22 mouse cellular contexts compared by ENCODE assay signal in genomic region chr5:115611566-115611965, GRCm38 (mm10). TPM values are rescaled to one million over a fixed set of nuclear protein-coding genes. Genes with fewer than 3 reads are reported as not detected.
DNase-seq lines count a peak whose midpoint lies in the region; ATAC-seq lines count a peak whose summit lies in the region.
"Had no signal": no experiment of that assay in that cellular context is flagged by ENCODE, and none has a peak within 500 bp of the region (broad histone marks: within the 10 kb centered on the region; RNA-seq: fewer than 3 reads in every experiment).

No protein-coding gene starts in this region.

- H3K9me3 ChIP-seq in limb, embryonic 15.5 days, result no peaks in the 10 kb centered on the region
- no peaks in the 10 kb centered on the region for H3K9me3 ChIP-seq in limb, embryonic 10.5 days (replicated peaks)
- no peaks in the 10 kb centered on the region for H3K9me3 ChIP-seq in liver, embryonic 13.5 days (replicated peaks)
- H3K9me3 ChIP-seq: embryonic facial prominence, embryonic 15.5 days; forebrain, embryonic 10.5 days; intestine, embryonic 15.5 days; midbrain, embryonic 13.5 days had no signal

- no peaks in the 10 kb centered on the region for H3K4me1 ChIP-seq in limb, embryonic 15.5 days
- no peaks in the 10 kb centered on the region for H3K4me1 ChIP-seq in limb, embryonic 10.5 days
- H3K4me1 ChIP-seq in liver, embryonic 13.5 days (replicated peaks), result peaks cover 20% of the 10 kb centered on the region
- H3K4me1 ChIP-seq: embryonic facial prominence, embryonic 15.5 days; forebrain, embryonic 10.5 days; intestine, embryonic 15.5 days; midbrain, embryonic 13.5 days had no signal

- no peak overlapping the region for H3K27ac ChIP-seq in limb, embryonic 15.5 days
- H3K27ac ChIP-seq in limb, embryonic 10.5 days, result no peak overlapping the region
- peak overlapping the region; percentile 63 for H3K27ac ChIP-seq in liver, embryonic 13.5 days
- H3K27ac ChIP-seq: embryonic facial prominence, embryonic 15.5 days; forebrain, embryonic 10.5 days; heart, adult 2 months; intestine, embryonic 15.5 days; macrophage; midbrain, embryonic 13.5 days had no signal

- 0 out of 2 replicates have a peak, but pooled peaks have one; percentile 36 for ATAC-seq in limb, embryonic 15.5 days (ENCODE audit: insufficient number of reproducible peaks, low FRiP score, low TSS enrichment, low read depth)
- ATAC-seq in liver, embryonic 13.5 days (ENCODE audit: low read depth), result peak; percentile 79
- peak; percentile 53 for ATAC-seq in megakaryocyte-erythroid progenitor cell, adult 5-6 weeks (replicated peaks; ENCODE audit: low FRiP score, low TSS enrichment, poor library complexity, severe bottlenecking)
- ATAC-seq: forebrain, embryonic 16.5 days; hindbrain, embryonic 16.5 days; intestine, embryonic 15.5 days; lung, postnatal 0 days; midbrain, embryonic 13.5 days had no signal

- no peak overlapping the region for H3K9ac ChIP-seq in limb, embryonic 15.5 days
- peak overlapping the region; percentile 42; the same call in 1 of the 2 replicates for H3K9ac ChIP-seq in liver, embryonic 13.5 days
- H3K9ac ChIP-seq: embryonic facial prominence, embryonic 15.5 days; intestine, embryonic 15.5 days; midbrain, embryonic 13.5 days had no signal

- DNase-seq in adrenal gland, adult 2 months, result peak; percentile 58
- DNase-seq in adrenal gland, postnatal 10 days, result no peak
- DNase-seq in limb, embryonic 10.5 days (ENCODE audit: low spot score), result no peak
- peak; percentile 31 for DNase-seq in liver, embryonic 13.5 days
- DNase-seq in cerebellum, adult 9-10 months, result no peak
- no peak for DNase-seq in urinary bladder, adult 18-20 months (ENCODE audit: low spot score in 2 of 2)
- DNase-seq: cerebellum, adult 9-11 months; gastrocnemius, postnatal 36 days; heart, adult 2 months; kidney, postnatal 25 days; right cerebral cortex, postnatal 14 days; spleen, adult 18-20 months had no signal

- no peak overlapping the region for H3K4me3 ChIP-seq in limb, embryonic 15.5 days
- H3K4me3 ChIP-seq in limb, embryonic 10.5 days, result no peak overlapping the region
- no peak overlapping the region for H3K4me3 ChIP-seq in liver, embryonic 13.5 days (replicated peaks)
- H3K4me3 ChIP-seq: embryonic facial prominence, embryonic 15.5 days; forebrain, embryonic 10.5 days; heart, adult 2 months; intestine, embryonic 15.5 days; midbrain, embryonic 13.5 days had no signal

- no peaks in the 10 kb centered on the region for H3K27me3 ChIP-seq in limb, embryonic 15.5 days
- no peaks in the 10 kb centered on the region for H3K27me3 ChIP-seq in limb, embryonic 10.5 days (ENCODE audit: low read depth, poor library complexity, severe bottlenecking)
- no peaks in the 10 kb centered on the region for H3K27me3 ChIP-seq in liver, embryonic 13.5 days
- H3K27me3 ChIP-seq: embryonic facial prominence, embryonic 15.5 days; intestine, embryonic 15.5 days; midbrain, embryonic 13.5 days had no signal

- H3K4me2 ChIP-seq in limb, embryonic 15.5 days, result no peak overlapping the region
- H3K4me2 ChIP-seq in liver, embryonic 13.5 days, result no peak overlapping the region
- H3K4me2 ChIP-seq: embryonic facial prominence, embryonic 15.5 days; intestine, embryonic 15.5 days; midbrain, embryonic 13.5 days had no signal

- H3K36me3 ChIP-seq in limb, embryonic 15.5 days, result peaks cover 96% of the 10 kb centered on the region
- H3K36me3 ChIP-seq in limb, embryonic 10.5 days, result peaks cover 100% of the 10 kb centered on the region
- H3K36me3 ChIP-seq in liver, embryonic 13.5 days, result peaks cover 93% of the 10 kb centered on the region

- WGBS in limb, embryonic 15.5 days, result 92% methylated on average over 11 of the region's 11 CpGs
- WGBS in limb, embryonic 10.5 days, result 95% methylated on average over 11 of the region's 11 CpGs
- 57% methylated on average over 11 of the region's 11 CpGs for WGBS in liver, embryonic 13.5 days (ENCODE audit: insufficient replicate concordance)

RNA-seq across cellular contexts. Expression of gene Rab35, which starts 20.1 kb away (rescaled TPM):
- 10 to 100 TPM; 64.2 to 66.2 TPM for total RNA-seq in adrenal gland, adult 2 months (2021)
- polyA plus RNA-seq in adrenal gland, adult 2 months (2012; rRNA removed), result 65.8 and 73.8 TPM in 2 replicates
- 10 to 100 TPM; 54.0 to 57.2 TPM for total RNA-seq in adrenal gland, postnatal 10 days (2021)
- 15.1 and 17.0 TPM in 2 replicates for polyA plus RNA-seq in limb, embryonic 15.5 days (2015; fragmentation: Nextera tagmentation; extraction: Ambion mirVana)
- polyA plus RNA-seq in limb, embryonic 10.5 days (2016; fragmentation: Nextera tagmentation; extraction: Ambion mirVana), result 14.9 and 15.4 TPM in 2 replicates
- polyA plus RNA-seq in liver, embryonic 13.5 days (2015; fragmentation: Nextera tagmentation; extraction: Ambion mirVana), result 14.7 and 16.7 TPM in 2 replicates
- 51.4 and 53.5 TPM in 2 replicates for total RNA-seq in megakaryocyte-erythroid progenitor cell, adult 5-6 weeks (2014; fragmentation: Nextera tagmentation)
- total RNA-seq in megakaryocyte-erythroid progenitor cell, adult 5-6 weeks (2017), result 34.2 and 36.4 TPM in 2 replicates

RNA-seq across cellular contexts. Expression of gene Gcn1l1, which starts 46.5 kb away (rescaled TPM):
- 10 to 100 TPM; 48.6 to 51.1 TPM for total RNA-seq in adrenal gland, adult 2 months (2021)
- 41.2 and 49.4 TPM in 2 replicates for polyA plus RNA-seq in adrenal gland, adult 2 months (2012; rRNA removed)
- 10 to 100 TPM; 52.4 to 63.2 TPM for total RNA-seq in adrenal gland, postnatal 10 days (2021)
- 32.9 and 36.3 TPM in 2 replicates for polyA plus RNA-seq in limb, embryonic 15.5 days (2015; fragmentation: Nextera tagmentation; extraction: Ambion mirVana)
- polyA plus RNA-seq in limb, embryonic 10.5 days (2016; fragmentation: Nextera tagmentation; extraction: Ambion mirVana), result 63.3 and 63.8 TPM in 2 replicates
- polyA plus RNA-seq in liver, embryonic 13.5 days (2015; fragmentation: Nextera tagmentation; extraction: Ambion mirVana), result 18.7 and 19.3 TPM in 2 replicates
- 66.1 and 67.0 TPM in 2 replicates for total RNA-seq in megakaryocyte-erythroid progenitor cell, adult 5-6 weeks (2014; fragmentation: Nextera tagmentation)
- total RNA-seq in megakaryocyte-erythroid progenitor cell, adult 5-6 weeks (2017), result 31.2 and 54.2 TPM in 2 replicates

RNA-seq across cellular contexts. Expression of gene Rplp0, which starts 52.3 kb away (rescaled TPM):
- total RNA-seq in adrenal gland, adult 2 months (2021), result 100 to 1,000 TPM; 758 to 884 TPM
- polyA plus RNA-seq in adrenal gland, adult 2 months (2012; rRNA removed), result 1,163 and 1,198 TPM in 2 replicates
- total RNA-seq in adrenal gland, postnatal 10 days (2021), result 100 to 1,000 TPM; 933 to 968 TPM
- 1,505 and 1,752 TPM in 2 replicates for polyA plus RNA-seq in limb, embryonic 15.5 days (2015; fragmentation: Nextera tagmentation; extraction: Ambion mirVana)
- polyA plus RNA-seq in limb, embryonic 10.5 days (2016; fragmentation: Nextera tagmentation; extraction: Ambion mirVana), result 1,442 and 1,757 TPM in 2 replicates
- polyA plus RNA-seq in liver, embryonic 13.5 days (2015; fragmentation: Nextera tagmentation; extraction: Ambion mirVana), result 1,664 and 1,673 TPM in 2 replicates
- total RNA-seq in megakaryocyte-erythroid progenitor cell, adult 5-6 weeks (2014; fragmentation: Nextera tagmentation), result 2,668 and 3,132 TPM in 2 replicates
- 1,591 and 2,082 TPM in 2 replicates for total RNA-seq in megakaryocyte-erythroid progenitor cell, adult 5-6 weeks (2017)

Comparison
In these comparisons a context has a peak if more than half of its experiments do, and no peak if none do; other contexts are left out.
1. DNase-seq: peak in adrenal gland, adult 2 months (single experiment) and liver, embryonic 13.5 days (single experiment); none in adrenal gland, postnatal 10 days (single experiment), limb, embryonic 10.5 days (single experiment), cerebellum, adult 9-10 months (single experiment) and urinary bladder, adult 18-20 months (0 of 2).
2. Peak in every context shown above with its lines, with median percentiles within 50 percentile points of each other: ATAC-seq.